Mouse (Mus musculus) intestine, postnatal 0 days (tissue): ENCODE measurements at regions not wholly inside any gene's neighbourhood (a gene's known extent, or its start where the extent isn't known, plus 50 kb on each side); places are given as distances from the start of the nearest gene placed in this dataset.

ENCODE experiments used
- ATAC-seq: fragments of 200-750 bp; cut with Nextera tagmentation; 2 replicates; pipeline ENCODE4 v1.8.0; 2017; ENCODE audit warnings: mild to moderate bottlenecking, moderate TSS enrichment, moderate library complexity
- H3K27ac ChIP-seq: fragments of 300-500 bp; sonication (generic); 2 replicates; pipeline ENCODE4 v1.5.1; 2014; ENCODE audit warnings: mild to moderate bottlenecking, low read depth, low read length, moderate library complexity
- H3K27me3 ChIP-seq: fragments of 300-500 bp; sonication (generic); replicated peaks from 2 replicates; pipeline ENCODE4 v1.6.1; 2014; ENCODE audit warnings: low read length, mixed read lengths; ENCODE audit not compliant: control insufficient read depth, insufficient read depth
- H3K36me3 ChIP-seq: fragments of 300-500 bp; sonication (generic); 2 replicates; pipeline ENCODE4 v1.6.1; 2014; ENCODE audit warnings: mild to moderate bottlenecking, moderate library complexity; ENCODE audit not compliant: control insufficient read depth, insufficient read depth
- H3K4me1 ChIP-seq: fragments of 300-500 bp; sonication (generic); replicated peaks from 2 replicates; pipeline ENCODE4 v1.6.1; 2014; ENCODE audit warnings: antibody characterized with exemption, low read length, mixed read lengths; ENCODE audit not compliant: control insufficient read depth, insufficient read depth
- H3K4me2 ChIP-seq: fragments of 300-500 bp; sonication (generic); replicated peaks from 2 replicates; pipeline ENCODE4 v1.6.1; 2014; ENCODE audit warnings: low read depth, mild to moderate bottlenecking, moderate library complexity
- H3K4me3 ChIP-seq: fragments of 300-500 bp; sonication (generic); 2 replicates; pipeline ENCODE4 v1.5.1; 2014; ENCODE audit warnings: low read depth, low read length
- H3K9ac ChIP-seq: fragments of 300-500 bp; sonication (generic); 2 replicates; pipeline ENCODE4 v1.6.1; 2014; ENCODE audit warnings: mild to moderate bottlenecking, low read depth, low read length
- H3K9me3 ChIP-seq: fragments of 300-500 bp; sonication (generic); 2 replicates; pipeline ENCODE4 v1.6.1; 2016; ENCODE audit warnings: mixed run types; ENCODE audit not compliant: control insufficient read depth
- CTCF ChIP-seq: sonication (generic); IDR thresholded peaks from 2 replicates; pipeline ENCODE4 v1.5.1; 2016; ENCODE audit warnings: low read depth, mild to moderate bottlenecking, control low read depth, antibody characterized with exemption, moderate library complexity
- WGBS: fragments of 180-500 bp; shearing (Covaris S2); extraction: QIAGEN DNeasy Blood & Tissue Kit; methylation state at CpG from one replicate; pipeline ENCODE4 v1.1.7; 2014; 5-methylcytosine and 5-hydroxymethylcytosine counted together

- Histone ChIP-seq H3K4me2 (no peak overlapping the region), H3K4me1 (no peaks in the 10 kb centered on the region), H3K36me3 (no peaks in the 10 kb centered on the region), H3K27ac (no peak overlapping the region), H3K27me3 (no peaks in the 10 kb centered on the region), H3K9ac (no peak overlapping the region), H3K9me3 (no peaks in the 10 kb centered on the region), H3K4me3 (no peak overlapping the region)
- no peak for ATAC-seq
- 79% methylated on average over 2 of the region's 2 CpGs for WGBS
- TF ChIP-seq CTCF = no peak
These were observed 100.2 kb downstream of the 1810010D01Rik start for GRCm38 (mm10) chr7:145107575-145108170.

- H3K27ac ChIP-seq = no peak overlapping the region
- no peaks in the 10 kb centered on the region for H3K27me3 ChIP-seq
- no peak for TF ChIP-seq CTCF
- no peaks in the 10 kb centered on the region for H3K36me3 ChIP-seq
- H3K4me1 ChIP-seq = no peaks in the 10 kb centered on the region
- 56% methylated on average over 4 of the region's 4 CpGs for WGBS
- no peaks in the 10 kb centered on the region for H3K9me3 ChIP-seq
- no peak for ATAC-seq
- no peak overlapping the region for H3K4me2 ChIP-seq
- H3K4me3 ChIP-seq = no peak overlapping the region
- no peak overlapping the region for H3K9ac ChIP-seq
These were observed 101.4 kb downstream of the 1810010D01Rik start for GRCm38 (mm10) chr7:145106494-145106849.

GRCm38 (mm10) chr7:145105831-145106493 lies 102.0 kb downstream of the 1810010D01Rik start:
- Histone ChIP-seq H3K4me3 (no peak overlapping the region), H3K4me1 (no peaks in the 10 kb centered on the region), H3K4me2 (no peak overlapping the region), H3K27me3 (no peaks in the 10 kb centered on the region), H3K36me3 (no peaks in the 10 kb centered on the region), H3K9ac (no peak overlapping the region), H3K9me3 (no peaks in the 10 kb centered on the region), H3K27ac (no peak overlapping the region)
- no peak for ATAC-seq
- no peak for TF ChIP-seq CTCF
- 90% methylated on average over 7 of the region's 7 CpGs for WGBS

- H3K27me3 ChIP-seq = no peaks in the 10 kb centered on the region
- no peak overlapping the region for H3K4me2 ChIP-seq
- H3K4me1 ChIP-seq = no peaks in the 10 kb centered on the region
- H3K9ac ChIP-seq = no peak overlapping the region
- H3K36me3 ChIP-seq = no peaks in the 10 kb centered on the region
- WGBS = 61% methylated on average over 5 of the region's 5 CpGs
- H3K27ac ChIP-seq = no peak overlapping the region
- ATAC-seq = no peak
- H3K4me3 ChIP-seq = no peak overlapping the region
- H3K9me3 ChIP-seq = no peaks in the 10 kb centered on the region
- no peak for TF ChIP-seq CTCF
These were observed 105.2 kb downstream of the 1810010D01Rik start for GRCm38 (mm10) chr7:145102692-145103091.

GRCm38 (mm10) chr7:145102216-145102615 lies 105.7 kb downstream of the 1810010D01Rik start:
- no peaks in the 10 kb centered on the region for H3K4me1 ChIP-seq
- ATAC-seq = no peak
- no peaks in the 10 kb centered on the region for H3K27me3 ChIP-seq
- H3K27ac ChIP-seq = peak overlapping the region; percentile 21; the same call in 1 of the 2 replicates
- H3K4me3 ChIP-seq = no peak overlapping the region
- H3K9me3 ChIP-seq = no peaks in the 10 kb centered on the region
- no peak overlapping the region for H3K4me2 ChIP-seq
- no peak overlapping the region for H3K9ac ChIP-seq
- 46% methylated on average over 6 of the region's 6 CpGs for WGBS
- TF ChIP-seq CTCF = no peak
- no peaks in the 10 kb centered on the region for H3K36me3 ChIP-seq

- ATAC-seq = no peak
- Histone ChIP-seq H3K27ac (no peak overlapping the region), H3K4me2 (no peak overlapping the region), H3K27me3 (no peaks in the 10 kb centered on the region), H3K9me3 (no peaks in the 10 kb centered on the region), H3K9ac (no peak overlapping the region), H3K36me3 (no peaks in the 10 kb centered on the region), H3K4me3 (no peak overlapping the region), H3K4me1 (0 out of 2 replicates have a peak, but pooled peaks cover 2% of the 10 kb centered on the region)
- peak; percentile 80 for TF ChIP-seq CTCF
- 85% methylated on average over 6 of the region's 6 CpGs for WGBS
These were observed 109.6 kb downstream of the 1810010D01Rik start for GRCm38 (mm10) chr7:145098335-145098734.
